Mouse (Mus musculus): Measurements from ENCODE around the gene Fry.
A peak's percentile ranks its signal among the peaks of the same experiment; 100 is the strongest.

DNA sequence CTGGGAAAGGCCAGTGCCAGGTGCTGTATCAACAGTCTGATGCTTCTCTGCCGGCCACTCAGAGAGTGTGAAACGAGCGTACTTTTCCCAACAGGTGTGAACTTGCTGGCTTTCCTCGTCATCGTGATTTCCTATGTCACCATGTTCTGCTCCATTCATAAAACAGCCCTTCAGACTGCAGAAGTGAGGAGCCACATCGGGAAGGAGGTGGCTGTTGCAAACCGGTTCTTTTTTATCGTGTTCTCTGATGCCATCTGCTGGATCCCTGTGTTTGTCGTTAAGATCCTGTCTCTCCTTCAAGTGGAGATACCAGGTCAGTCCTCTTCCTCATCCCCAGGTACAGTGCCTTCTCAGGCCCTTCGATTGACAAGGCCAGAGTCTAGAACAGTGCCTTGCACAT lies 48.4 kb upstream of the Fry start:
- TF ChIP-seq POLR2A (IDR thresholded peaks at IDR 0.05; ENCODE audit: extremely low read depth, insufficient read depth, low read length) (no peak), CTCF (IDR thresholded peaks at IDR 0.05; ENCODE audit: extremely low read depth, insufficient read depth, low read length) (peak; percentile 68)
